Mouse (Mus musculus) left cerebral cortex, adult 2 months (tissue): ENCODE data around the gene Car6. TPM values are rescaled to one million over a fixed set of nuclear protein-coding genes. Genes with fewer than 3 reads are reported as not detected.
A peak's percentile ranks its signal among the peaks of the same experiment; 100 is the strongest.

Source experiments
- DNase-seq, 2 experiments: peaks; one replicate each; pipeline ENCODE4 v3.0.0; 2021 to 2022; ENCODE audit warnings: low spot score in 2 of 2, mixed read lengths in 1 of 2; ENCODE audit errors: extremely low spot score in 1 of 2
- H3K27ac ChIP-seq: fragments of 200-600 bp; 2 replicates; pipeline ENCODE4 v1.8.1; 2022
- H3K4me3 ChIP-seq: fragments of 200-600 bp; 2 replicates; pipeline ENCODE4 v1.8.1; 2022
- CTCF ChIP-seq: fragments of 200-600 bp; IDR thresholded peaks from 2 replicates; pipeline ENCODE4 v1.8.1; 2022; ENCODE audit warnings: antibody characterized with exemption, mild to moderate bottlenecking, moderate library complexity
- intact Hi-C: fragments of 180-260 bp; cut with DNase I; formaldehyde crosslinking; loops from one replicate; pipeline ENCODE4 v1.15.1; 2025
- long read RNA-seq, 2 experiments: library from polyadenylated mRNA; stranded (forward); transcript quantifications; one replicate each; pipeline ENCODE4 v2.0.0; 2021; ENCODE audit warnings: borderline mapping rate in 2 of 2
- total RNA-seq, 2 experiments: library from RNA; stranded (reverse); gene quantifications; 2 replicates each; pipeline ENCODE4 v1.2.3; 2021

Car6 gene
- total RNA-seq: not detected
- long read RNA-seq, experiment 1: 0 reads
- long read RNA-seq, experiment 2: 0 reads

DNA sequence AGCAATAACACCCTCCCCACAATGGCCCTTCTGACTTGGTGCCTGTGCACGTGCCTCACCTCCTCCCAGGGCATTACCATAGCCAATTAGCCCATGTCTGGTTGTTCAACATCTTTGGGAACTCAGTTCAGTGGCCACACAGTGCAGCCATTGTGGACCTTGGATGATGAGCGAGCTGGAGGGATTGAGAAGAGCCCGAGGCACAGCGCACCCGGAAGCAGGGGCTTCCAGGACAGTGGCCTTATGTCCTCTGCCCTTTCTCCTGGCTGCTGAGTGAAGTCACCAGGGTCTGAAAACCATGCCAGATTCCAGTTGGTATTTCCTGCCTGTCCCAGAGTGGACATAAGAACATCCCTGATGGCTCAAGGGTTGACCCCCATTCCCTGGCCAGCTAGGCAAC is at the start of gene Car6:
Gene Car6 (minus strand): TSS at position 101 of the 400 bp plus-strand sequence.
- intact Hi-C loops: no loop called here
- DNase-seq: no peak
- Histone ChIP-seq H3K27ac (no peak within 1 kb of the TSS), H3K4me3 (no peak within 1 kb of the TSS)
- no peak for TF ChIP-seq CTCF

DNA sequence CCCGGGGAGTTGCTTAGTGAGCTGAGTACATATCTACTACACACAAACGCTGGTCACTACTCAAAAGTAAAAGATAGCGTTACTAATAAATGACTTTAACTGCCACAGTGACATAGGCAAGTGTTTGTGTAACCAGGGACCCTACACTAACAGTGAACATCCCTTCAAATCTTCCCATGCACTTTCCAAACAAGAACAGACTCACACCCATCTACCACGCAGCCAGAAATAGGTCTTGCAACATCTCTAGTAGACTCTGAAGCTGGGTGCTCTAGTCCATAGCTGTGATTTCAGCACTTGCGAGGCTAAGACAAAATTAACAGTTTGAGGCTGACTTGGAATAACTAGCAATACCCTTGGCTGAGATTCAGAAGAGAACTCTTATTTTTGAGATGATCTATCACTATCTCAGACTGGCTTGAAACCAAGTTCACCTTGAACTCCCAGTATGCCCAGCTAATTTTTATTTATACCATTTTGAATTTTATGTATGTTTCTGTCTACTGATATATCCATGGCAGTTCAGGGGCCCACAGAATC is 48.7 kb upstream of the Car6 start:
- TF ChIP-seq CTCF: no peak
- intact Hi-C loops: loop anchor here (5.0 kb wide), 1 partner anchor 72 kb away; no protein-coding TSS in a partner anchor
- Histone ChIP-seq H3K27ac (peak overlapping the region; percentile 12; the same call in 1 of the 2 replicates), H3K4me3 (no peak overlapping the region)
- no peak for DNase-seq

DNA sequence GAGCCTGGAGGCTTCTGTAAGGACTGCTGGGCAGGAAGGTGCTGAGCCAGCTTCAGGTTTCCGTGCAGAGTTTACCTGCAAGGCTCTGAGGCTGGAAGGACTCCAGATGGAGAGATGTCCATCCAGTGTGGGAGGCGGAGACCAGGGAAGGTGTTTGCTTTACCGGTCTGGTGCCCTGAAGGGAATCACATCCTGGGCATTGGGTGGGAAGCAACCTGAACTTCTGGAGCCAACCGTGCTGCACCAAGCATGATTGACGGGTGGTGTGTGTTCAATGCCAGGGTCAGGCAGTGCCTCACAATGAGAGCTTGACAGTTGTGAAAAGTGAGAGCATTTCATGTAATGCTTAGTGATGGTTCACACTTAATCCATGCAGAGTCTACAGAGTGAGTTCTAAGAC is 47.8 kb upstream of the Car6 start:
- TF ChIP-seq CTCF: no peak
- intact Hi-C loops: loop anchor here (5.0 kb wide), 1 partner anchor 72 kb away; no protein-coding TSS in a partner anchor
- Histone ChIP-seq H3K27ac (no peak overlapping the region), H3K4me3 (no peak overlapping the region)
- DNase-seq: no peak

DNA sequence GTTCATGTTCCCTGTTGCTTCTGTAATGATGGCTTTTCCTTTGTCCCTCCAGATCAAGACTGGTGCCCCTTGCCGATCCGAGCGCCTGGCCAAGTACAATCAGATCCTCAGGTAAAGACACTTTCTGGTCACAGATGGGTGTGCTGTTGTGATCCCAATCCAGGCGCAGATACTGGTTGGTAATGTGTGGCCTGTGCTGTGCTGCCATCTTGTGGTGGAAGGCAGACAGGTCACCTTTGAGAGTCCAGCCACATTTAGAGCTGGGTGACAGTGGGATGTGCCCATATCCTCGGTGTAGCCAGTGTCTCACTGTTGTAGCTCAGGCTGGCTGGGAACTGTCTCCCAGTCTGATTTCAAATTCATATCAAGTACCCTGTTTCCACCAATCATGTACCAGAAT is 46.9 kb upstream of the Car6 start:
- intact Hi-C loops: loop anchor here (5.0 kb wide), 1 partner anchor 71 kb away; no protein-coding TSS in a partner anchor
- peak; percentile 91 for TF ChIP-seq CTCF
- Histone ChIP-seq H3K4me3 (no peak overlapping the region), H3K27ac (no peak overlapping the region)
- DNase-seq: peak; percentile 62 to 75

DNA sequence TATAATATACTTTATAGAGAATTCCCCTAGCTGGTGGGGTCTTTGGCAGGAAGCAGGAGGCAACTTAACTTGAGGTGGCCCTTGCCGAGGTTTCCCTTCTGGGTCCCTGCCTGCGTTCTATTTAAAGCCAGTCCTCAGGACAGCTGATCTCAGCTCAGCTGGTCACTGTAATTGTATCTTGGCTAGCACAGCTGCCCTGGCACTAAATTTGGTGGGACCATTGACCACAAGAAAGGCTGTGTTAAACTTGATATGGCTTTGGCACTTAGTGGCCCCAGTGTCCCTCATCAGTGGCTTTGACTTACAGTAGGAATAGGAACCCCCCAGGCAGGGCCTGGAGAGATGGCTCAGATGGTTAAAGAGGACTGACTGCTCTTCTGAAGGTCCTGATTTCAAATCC is 44.7 kb upstream of the Car6 start:
- no peak for TF ChIP-seq CTCF
- intact Hi-C loops: loop anchor here (5.0 kb wide), 1 partner anchor 69 kb away; no protein-coding TSS in a partner anchor

DNA sequence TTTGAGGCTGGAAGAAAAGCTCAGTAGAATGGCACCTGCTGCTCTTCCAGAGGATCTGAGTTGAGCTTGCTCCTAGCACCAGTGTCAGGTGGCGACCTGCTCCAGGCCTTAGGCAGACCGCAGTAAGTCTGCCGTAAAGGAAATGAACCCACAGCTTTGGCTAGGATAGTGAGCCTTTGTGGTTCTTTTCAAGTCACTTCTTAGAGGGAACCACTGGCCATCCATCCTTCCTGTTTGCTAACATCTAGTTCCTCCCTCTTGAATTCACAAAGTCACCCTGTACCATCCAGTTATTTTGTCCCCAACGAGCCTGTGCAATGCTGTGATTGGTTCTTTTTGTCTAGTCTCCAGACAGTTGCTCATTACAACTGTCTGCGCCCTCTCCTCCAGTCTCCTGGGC is 41.6 kb upstream of the Car6 start:
- no peak for DNase-seq
- intact Hi-C loops: no loop called here
- Histone ChIP-seq H3K4me3 (no peak overlapping the region), H3K27ac (peak overlapping the region; percentile 32; the same call in 1 of the 2 replicates)
- TF ChIP-seq CTCF: no peak

More for the DNA sequence above, 44.7 kb upstream of the Car6 start:
- Histone ChIP-seq H3K27ac (no peak overlapping the region), H3K4me3 (no peak overlapping the region)
- DNase-seq: no peak

DNA sequence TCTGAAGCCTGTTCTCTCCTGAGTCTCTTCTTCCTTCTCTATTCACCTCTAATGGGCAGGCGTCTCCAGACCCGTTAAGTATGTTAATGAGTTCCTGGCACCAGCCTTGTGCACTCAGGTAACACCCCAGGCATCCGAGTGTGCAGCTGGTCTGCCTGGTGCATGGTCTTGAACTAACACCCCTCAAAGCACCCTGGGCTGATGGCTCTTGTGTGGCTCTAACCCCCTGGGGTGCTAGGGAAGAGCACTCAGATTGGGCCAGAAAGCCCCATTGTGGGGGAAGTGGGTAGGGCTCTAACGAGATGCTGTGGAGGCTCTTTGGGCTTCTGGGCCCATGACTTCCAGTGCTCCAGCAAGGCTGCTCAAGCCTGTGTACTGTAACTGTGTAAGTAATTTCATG is 40.6 kb upstream of the Car6 start:
- DNase-seq: no peak
- no peak for TF ChIP-seq CTCF
- H3K27ac ChIP-seq: no peak overlapping the region
- intact Hi-C loops: loop anchor here (2.0 kb wide), 1 partner anchor 17 kb away; no protein-coding TSS in a partner anchor
- no peak overlapping the region for H3K4me3 ChIP-seq

DNA sequence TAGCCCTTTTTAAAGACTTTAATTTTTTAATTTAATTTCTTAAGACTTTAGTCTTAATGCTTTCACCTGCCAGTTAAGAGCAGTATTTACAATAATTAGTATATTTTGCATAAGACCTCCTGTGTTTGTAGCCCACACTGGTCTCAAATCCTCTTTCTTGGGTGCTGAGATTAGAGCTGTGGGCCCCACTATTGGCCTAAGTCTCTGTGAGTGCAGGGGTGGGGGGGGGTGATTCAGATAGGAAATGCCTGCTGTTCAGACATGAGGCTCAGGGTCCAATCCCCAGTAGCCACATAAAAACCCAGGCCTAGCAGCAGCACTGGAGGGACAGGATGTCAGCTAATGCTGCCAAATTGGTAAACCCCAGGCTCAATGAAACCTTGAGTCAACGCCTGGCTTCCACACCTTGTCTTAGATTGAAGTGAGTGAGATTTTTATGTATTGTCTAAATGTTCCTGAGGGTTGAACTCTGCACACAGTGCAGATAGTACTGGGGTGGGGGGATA is 39.3 kb upstream of the Car6 start:
- H3K4me3 ChIP-seq: no peak overlapping the region
- no peak for DNase-seq
- intact Hi-C loops: loop anchor here (2.0 kb wide), 1 partner anchor 16 kb away; no protein-coding TSS in a partner anchor
- TF ChIP-seq CTCF: no peak
- H3K27ac ChIP-seq: no peak overlapping the region

DNA sequence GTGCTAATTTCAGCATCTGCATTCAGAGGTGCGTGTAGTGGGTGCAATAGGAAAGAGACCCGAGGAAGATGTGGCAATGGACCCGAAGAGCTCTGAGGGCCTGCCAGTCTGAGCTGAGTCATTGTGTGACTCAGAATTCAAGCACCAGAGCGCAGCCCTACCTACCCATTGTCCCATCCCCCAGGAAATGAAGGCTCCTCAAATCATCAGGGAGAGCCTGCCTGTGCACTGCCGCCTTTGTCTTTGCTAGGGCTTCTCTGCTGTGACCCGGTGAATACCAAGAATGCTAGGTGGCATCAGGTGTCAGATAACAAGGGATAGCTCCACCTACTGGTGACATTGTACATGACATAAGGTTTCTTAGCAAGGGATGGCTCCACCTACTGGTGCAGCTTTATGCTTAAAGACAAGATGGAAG is 38.8 kb upstream of the Car6 start:
- intact Hi-C loops: loop anchor here (2.0 kb wide), 1 partner anchor 15 kb away; no protein-coding TSS in a partner anchor
- TF ChIP-seq CTCF: peak; percentile 98
- peak; percentile 49 to 68 for DNase-seq
- H3K27ac ChIP-seq: peak overlapping the region; percentile 13; the same call in 1 of the 2 replicates
- H3K4me3 ChIP-seq: no peak overlapping the region

DNA sequence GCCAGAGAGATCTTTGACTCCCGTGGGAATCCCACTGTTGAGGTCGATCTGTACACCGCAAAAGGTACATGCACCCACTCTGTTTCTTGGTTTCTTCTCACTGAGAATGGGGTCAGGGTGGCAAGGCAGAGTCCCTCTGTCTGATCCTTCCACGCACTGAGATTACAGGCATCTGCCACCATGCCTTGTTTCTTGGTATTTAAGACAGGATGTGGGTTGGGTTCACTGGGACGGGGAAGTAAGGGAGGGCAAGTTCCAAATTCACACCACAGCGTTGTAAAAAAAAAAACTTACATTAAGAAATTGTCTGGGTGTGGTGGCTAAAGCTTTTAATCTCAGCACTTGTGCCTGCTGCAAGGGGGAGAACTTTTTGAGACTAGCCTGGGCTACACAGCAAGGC is 38.4 kb upstream of the Car6 start:
- DNase-seq: no peak
- Histone ChIP-seq H3K4me3 (peak overlapping the region; percentile 98), H3K27ac (no peak overlapping the region; the same call in 1 of the 2 replicates)
- intact Hi-C loops: no loop called here
- no peak for TF ChIP-seq CTCF

DNA sequence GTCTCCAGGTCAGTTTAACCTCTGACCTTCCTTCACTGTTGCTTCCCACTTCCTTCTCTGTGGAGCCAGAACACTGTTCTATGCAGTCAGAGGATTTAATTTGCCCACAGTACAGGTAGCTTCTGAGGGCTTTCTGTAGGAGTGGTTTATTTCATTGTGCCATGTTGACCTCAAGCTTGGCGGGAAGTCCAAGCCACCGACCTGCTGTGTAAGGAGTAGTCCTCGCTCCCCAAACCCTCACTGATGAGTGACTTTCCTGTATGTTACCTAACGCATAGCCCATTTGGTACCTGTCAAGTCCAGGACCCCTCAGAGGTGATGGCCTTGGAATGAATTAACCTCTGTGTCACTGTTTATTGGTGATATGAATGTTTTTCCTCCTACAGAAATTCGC is 38.0 kb upstream of the Car6 start:
- no peak for TF ChIP-seq CTCF
- intact Hi-C loops: no loop called here
- DNase-seq: no peak
- H3K4me3 ChIP-seq: peak overlapping the region; percentile 98
- H3K27ac ChIP-seq: peak overlapping the region; percentile 48; the same call in 1 of the 2 replicates

DNA sequence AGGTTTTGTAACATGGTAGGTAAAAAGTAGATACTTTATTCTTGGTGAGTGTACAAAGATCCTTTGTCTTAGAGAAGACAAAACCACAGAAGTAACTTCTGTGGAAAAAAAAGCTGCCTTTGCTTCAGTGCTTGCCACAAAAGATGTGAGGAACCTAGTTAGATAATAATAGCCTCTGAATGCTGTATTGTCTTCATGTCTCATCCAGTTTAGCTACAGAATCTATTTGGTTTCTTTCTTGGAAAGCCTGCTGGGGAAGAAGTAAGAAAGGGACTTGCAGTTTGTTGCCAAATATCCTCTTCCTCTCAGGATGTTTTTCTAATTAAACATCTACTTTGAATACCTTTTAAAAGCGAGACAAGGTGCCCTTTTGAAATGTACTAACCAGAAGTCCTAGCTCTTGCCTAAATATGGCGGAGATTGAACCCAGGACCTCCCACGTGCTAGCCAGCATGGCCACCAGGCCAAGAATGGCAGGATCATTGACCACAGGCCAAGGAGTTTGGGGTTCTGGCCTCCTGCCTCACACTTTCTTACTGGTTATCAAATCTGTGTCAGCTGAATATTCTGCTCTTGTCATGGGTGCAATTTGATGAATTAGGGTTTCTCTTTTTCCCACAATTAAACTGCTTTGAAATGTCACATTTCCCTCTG is 37.4 kb upstream of the Car6 start:
- no peak for TF ChIP-seq CTCF
- Histone ChIP-seq H3K27ac (peak overlapping the region; percentile 48; the same call in 1 of the 2 replicates), H3K4me3 (peak overlapping the region; percentile 98)
- DNase-seq: no peak
- intact Hi-C loops: no loop called here
